Comparison of ENCODE assay signal across 11 mouse cellular contexts in the genomic region with DNA sequence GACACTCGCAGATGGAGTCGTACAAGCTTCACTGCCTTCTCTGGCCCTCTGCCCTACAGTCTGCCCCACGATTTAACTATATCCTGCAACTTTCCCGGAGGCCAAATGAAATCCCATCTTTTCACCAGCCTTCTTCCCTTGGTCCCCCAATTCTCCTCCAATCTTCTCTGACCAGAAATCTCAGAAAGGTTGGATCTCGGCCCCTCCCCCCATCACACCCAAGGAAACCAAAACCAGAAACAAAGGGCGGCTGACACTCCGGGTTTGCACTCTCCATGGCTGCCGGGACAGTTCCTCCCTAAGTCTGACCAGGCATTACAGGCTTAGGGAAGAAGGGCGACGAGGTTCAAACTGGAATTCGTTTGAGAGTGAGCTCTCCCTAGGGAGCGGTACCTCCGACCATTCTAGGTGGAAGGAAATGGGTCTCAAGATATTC. TPM values are rescaled to one million over a fixed set of nuclear protein-coding genes. Genes with fewer than 3 reads are reported as not detected.
DNase-seq lines count a peak whose midpoint lies in the region; ATAC-seq and TF ChIP-seq lines count a peak whose summit lies in the region.
"Had no signal": no experiment of that assay in that cellular context is flagged by ENCODE, and none has a peak within 500 bp of the region (broad histone marks: within the 10 kb centered on the region; RNA-seq: fewer than 3 reads in every experiment).

No protein-coding gene starts in this region.

- no peak for TF ChIP-seq CTCF in intestine, postnatal 0 days (IDR thresholded peaks at IDR 0.05; ENCODE audit: low read depth)

- ATAC-seq in intestine, embryonic 15.5 days, result no peak
- no peak for ATAC-seq in intestine, embryonic 16.5 days
- no peak for ATAC-seq in intestine, postnatal 0 days
- no peak for ATAC-seq in neural tube, embryonic 14.5 days (ENCODE audit: low read depth)

- no peaks in the 10 kb centered on the region for H3K9me3 ChIP-seq in intestine, embryonic 15.5 days
- H3K9me3 ChIP-seq in intestine, embryonic 16.5 days (ENCODE audit: control insufficient read depth, low read length), result no peaks in the 10 kb centered on the region
- H3K9me3 ChIP-seq in embryonic facial prominence, embryonic 10.5 days, result no peaks in the 10 kb centered on the region
- no peaks in the 10 kb centered on the region for H3K9me3 ChIP-seq in intestine, postnatal 0 days (ENCODE audit: control insufficient read depth)
- H3K9me3 ChIP-seq in neural tube, embryonic 14.5 days (ENCODE audit: control insufficient read depth, low read length), result no peaks in the 10 kb centered on the region

- DNase-seq in embryonic facial prominence, embryonic 10.5 days (ENCODE audit: low spot score), result peak; percentile 47
- no peak for DNase-seq in left cerebral cortex, postnatal 36 days (ENCODE audit: low spot score in 2 of 2)
- DNase-seq in retina, embryonic 14.5 days (ENCODE audit: low spot score), result no peak

- intact Hi-C loops in left cerebral cortex, postnatal 36 days (cut with DNase I), result no loop called here

- H3K27me3 ChIP-seq in intestine, embryonic 15.5 days (replicated peaks), result peaks cover 90% of the 10 kb centered on the region
- peaks cover 87% of the 10 kb centered on the region for H3K27me3 ChIP-seq in intestine, embryonic 16.5 days (replicated peaks; ENCODE audit: control insufficient read depth, insufficient read depth, low read length)
- H3K27me3 ChIP-seq in embryonic facial prominence, embryonic 10.5 days (replicated peaks; ENCODE audit: low read depth, poor library complexity, severe bottlenecking), result peaks cover 100% of the 10 kb centered on the region
- peaks cover 93% of the 10 kb centered on the region for H3K27me3 ChIP-seq in intestine, postnatal 0 days (replicated peaks; ENCODE audit: control insufficient read depth, insufficient read depth, low read length)
- H3K27me3 ChIP-seq in neural tube, embryonic 14.5 days (ENCODE audit: control insufficient read depth, insufficient read depth, low read length), result peaks cover 67% of the 10 kb centered on the region

- 0 out of 2 replicates have a peak overlapping the region, but pooled peaks have one; percentile 2 for H3K4me3 ChIP-seq in intestine, embryonic 15.5 days (replicated peaks)
- H3K4me3 ChIP-seq in intestine, embryonic 16.5 days (ENCODE audit: low read length), result no peak overlapping the region
- peak overlapping the region; percentile 37; the same call in 1 of the 2 replicates for H3K4me3 ChIP-seq in embryonic facial prominence, embryonic 10.5 days
- H3K4me3 ChIP-seq in intestine, postnatal 0 days (ENCODE audit: low read depth, low read length), result peak overlapping the region; percentile 16; the same call in 1 of the 2 replicates
- 0 out of 2 replicates have a peak overlapping the region, but pooled peaks have one; percentile 0 for H3K4me3 ChIP-seq in neural tube, embryonic 14.5 days (ENCODE audit: low read depth, low read length)

- no peak overlapping the region for H3K27ac ChIP-seq in intestine, embryonic 15.5 days
- H3K27ac ChIP-seq in intestine, embryonic 16.5 days (ENCODE audit: low read length), result no peak overlapping the region
- no peak overlapping the region for H3K27ac ChIP-seq in embryonic facial prominence, embryonic 10.5 days (replicated peaks)
- no peak overlapping the region for H3K27ac ChIP-seq in intestine, postnatal 0 days (ENCODE audit: low read depth, low read length)
- no peak overlapping the region for H3K27ac ChIP-seq in neural tube, embryonic 14.5 days (ENCODE audit: low read depth, low read length)
- H3K27ac ChIP-seq: kidney, postnatal 0 days had no signal

- H3K4me1 ChIP-seq in intestine, embryonic 15.5 days (replicated peaks), result peaks cover 19% of the 10 kb centered on the region
- peaks cover 13% of the 10 kb centered on the region for H3K4me1 ChIP-seq in intestine, embryonic 16.5 days (ENCODE audit: control insufficient read depth, insufficient read depth, low read length)
- H3K4me1 ChIP-seq in embryonic facial prominence, embryonic 10.5 days, result peaks cover 24% of the 10 kb centered on the region
- H3K4me1 ChIP-seq in intestine, postnatal 0 days (replicated peaks; ENCODE audit: control insufficient read depth, insufficient read depth, low read length), result peaks cover 5% of the 10 kb centered on the region; the same call in 1 of the 2 replicates
- peaks cover 8% of the 10 kb centered on the region; the same call in 1 of the 2 replicates for H3K4me1 ChIP-seq in neural tube, embryonic 14.5 days (ENCODE audit: control insufficient read depth, insufficient read depth, low read length)

- under 1% methylated on average over 13 of the region's 13 CpGs for WGBS in intestine, embryonic 15.5 days
- 2% methylated on average over 13 of the region's 13 CpGs for WGBS in intestine, embryonic 16.5 days
- WGBS in embryonic facial prominence, embryonic 10.5 days, result under 1% methylated on average over 13 of the region's 13 CpGs
- WGBS in intestine, postnatal 0 days, result 2% methylated on average over 13 of the region's 13 CpGs
- under 1% methylated on average over 13 of the region's 13 CpGs for WGBS in neural tube, embryonic 14.5 days

- no peak overlapping the region; the same call in 1 of the 2 replicates for H3K4me2 ChIP-seq in intestine, embryonic 15.5 days (replicated peaks)
- H3K4me2 ChIP-seq in intestine, embryonic 16.5 days (ENCODE audit: low read depth, low read length), result no peak overlapping the region
- no peak overlapping the region for H3K4me2 ChIP-seq in intestine, postnatal 0 days (replicated peaks; ENCODE audit: low read depth)
- H3K4me2 ChIP-seq in neural tube, embryonic 14.5 days (ENCODE audit: low read depth, low read length), result no peak overlapping the region

- H3K36me3 ChIP-seq in intestine, embryonic 15.5 days, result no peaks in the 10 kb centered on the region
- no peaks in the 10 kb centered on the region for H3K36me3 ChIP-seq in intestine, embryonic 16.5 days (ENCODE audit: control insufficient read depth, insufficient read depth, low read length)
- no peaks in the 10 kb centered on the region for H3K36me3 ChIP-seq in embryonic facial prominence, embryonic 10.5 days (replicated peaks)
- H3K36me3 ChIP-seq in intestine, postnatal 0 days (ENCODE audit: control insufficient read depth, insufficient read depth), result no peaks in the 10 kb centered on the region
- no peaks in the 10 kb centered on the region for H3K36me3 ChIP-seq in neural tube, embryonic 14.5 days (ENCODE audit: control insufficient read depth, insufficient read depth, low read length)

- H3K9ac ChIP-seq in intestine, embryonic 15.5 days, result no peak overlapping the region
- H3K9ac ChIP-seq in intestine, embryonic 16.5 days (ENCODE audit: low read depth, low read length), result no peak overlapping the region
- H3K9ac ChIP-seq in intestine, postnatal 0 days (ENCODE audit: low read depth, low read length), result no peak overlapping the region
- H3K9ac ChIP-seq in neural tube, embryonic 14.5 days (replicated peaks; ENCODE audit: low read depth, low read length), result no peak overlapping the region

RNA-seq across cellular contexts. Expression of a gene that starts 4.1 kb away (rescaled TPM):
- not detected in 2 replicates for polyA plus RNA-seq in intestine, embryonic 15.5 days (2015; fragmentation: Nextera tagmentation; extraction: Ambion mirVana)
- polyA plus RNA-seq in intestine, embryonic 16.5 days (2015; fragmentation: Nextera tagmentation; extraction: Ambion mirVana), result not detected in 2 replicates
- polyA plus RNA-seq in embryonic facial prominence, embryonic 10.5 days (2016; fragmentation: Nextera tagmentation; extraction: Ambion mirVana), result 0.13 and 0.14 TPM in 2 replicates
- not detected in 2 replicates for polyA plus RNA-seq in intestine, postnatal 0 days (2015; fragmentation: Nextera tagmentation; extraction: Ambion mirVana)
- polyA plus RNA-seq in neural tube, embryonic 14.5 days (2014; fragmentation: Nextera tagmentation; extraction: Ambion mirVana), result 2.6 and 2.7 TPM in 2 replicates
- total RNA-seq in left cerebral cortex, postnatal 36 days (2021), result 1 to 10 TPM in 1 of 2 experiments, under 1 TPM in 1; 0.62 to 1.2 TPM
- total RNA-seq: neutrophil, adult 5-6 weeks had no signal
- polyA plus RNA-seq: kidney, postnatal 0 days; liver, embryonic 16.5 days; stomach, embryonic 14.5 days had no signal
